Mouse (Mus musculus): ENCODE data around the gene Zfp524. TPM values are rescaled to one million over a fixed set of nuclear protein-coding genes. Genes with fewer than 3 reads are reported as not detected.

Zfp524 gene
- polyA plus RNA-seq, 1 experiment from 2014 or later, result 15.0 TPM

Other genes starting within 250 kb of the Zfp524 start
- gene Fam71e2, start 243.1 kb upstream of the Zfp524 start, polyA plus RNA-seq (2015; fragmentation: Nextera tagmentation; extraction: Ambion mirVana), result not detected in 2 replicates
- 0.49 and 0.63 TPM in 2 replicates for gene Il11, start 231.6 kb upstream of the Zfp524 start, polyA plus RNA-seq (2015; fragmentation: Nextera tagmentation; extraction: Ambion mirVana)
- gene Tmem190, start 231.5 kb upstream of the Zfp524 start, polyA plus RNA-seq (2015; fragmentation: Nextera tagmentation; extraction: Ambion mirVana), result 0.38 and 0.68 TPM in 2 replicates
- gene Tmem238, start 224.8 kb upstream of the Zfp524 start, polyA plus RNA-seq (2015; fragmentation: Nextera tagmentation; extraction: Ambion mirVana), result 14.1 and 15.7 TPM in 2 replicates
- 298 and 362 TPM in 2 replicates for gene Rpl28, start 221.5 kb upstream of the Zfp524 start, polyA plus RNA-seq (2015; fragmentation: Nextera tagmentation; extraction: Ambion mirVana)
- 270 and 282 TPM in 2 replicates for gene Ube2s, start 201.8 kb upstream of the Zfp524 start, polyA plus RNA-seq (2015; fragmentation: Nextera tagmentation; extraction: Ambion mirVana)
- 0.32 and 0.46 TPM in 2 replicates for gene Shisa7, start 169.7 kb upstream of the Zfp524 start, polyA plus RNA-seq (2015; fragmentation: Nextera tagmentation; extraction: Ambion mirVana)
- gene Isoc2b, start 144.2 kb upstream of the Zfp524 start, polyA plus RNA-seq (2015; fragmentation: Nextera tagmentation; extraction: Ambion mirVana), result 12.7 and 12.9 TPM in 2 replicates
- 0.86 and 1.0 TPM in 2 replicates for gene Isoc2a, start 137.3 kb upstream of the Zfp524 start, polyA plus RNA-seq (2015; fragmentation: Nextera tagmentation; extraction: Ambion mirVana)
- 0.17 TPM in 1 of 2 replicates, not detected in the other for gene Gm36210, start 107.9 kb upstream of the Zfp524 start, polyA plus RNA-seq (2015; fragmentation: Nextera tagmentation; extraction: Ambion mirVana)
- 3.4 TPM in 2 replicates for gene Zfp628, start 99.2 kb upstream of the Zfp524 start, polyA plus RNA-seq (2015; fragmentation: Nextera tagmentation; extraction: Ambion mirVana)
- gene Nat14, start 92.4 kb upstream of the Zfp524 start, polyA plus RNA-seq (2015; fragmentation: Nextera tagmentation; extraction: Ambion mirVana), result 2.5 and 3.7 TPM in 2 replicates
- 15.6 and 21.9 TPM in 2 replicates for gene Ssc5d, start 88.6 kb upstream of the Zfp524 start, polyA plus RNA-seq (2015; fragmentation: Nextera tagmentation; extraction: Ambion mirVana)
- 0.73 and 0.74 TPM in 2 replicates for gene Sbk2, start 50.0 kb upstream of the Zfp524 start, polyA plus RNA-seq (2015; fragmentation: Nextera tagmentation; extraction: Ambion mirVana)
- gene Sbk3, start 43.2 kb upstream of the Zfp524 start, polyA plus RNA-seq (2015; fragmentation: Nextera tagmentation; extraction: Ambion mirVana), result not detected in 2 replicates
- 25.4 and 29.1 TPM in 2 replicates for gene Zfp579, start 18.3 kb upstream of the Zfp524 start, polyA plus RNA-seq (2015; fragmentation: Nextera tagmentation; extraction: Ambion mirVana)
- gene Fiz1, start 282 bp downstream of the Zfp524 start, polyA plus RNA-seq (2015; fragmentation: Nextera tagmentation; extraction: Ambion mirVana), result 37.7 and 38.6 TPM in 2 replicates
- 1.7 TPM in 1 of 2 replicates, not detected in the other for gene Gm44973, start 1.1 kb downstream of the Zfp524 start, polyA plus RNA-seq (2015; fragmentation: Nextera tagmentation; extraction: Ambion mirVana)
- 4.9 and 6.3 TPM in 2 replicates for gene Zfp865, start 6.0 kb downstream of the Zfp524 start, polyA plus RNA-seq (2015; fragmentation: Nextera tagmentation; extraction: Ambion mirVana)
- 31.0 and 37.3 TPM in 2 replicates for gene Ccdc106, start 6.1 kb downstream of the Zfp524 start, polyA plus RNA-seq (2015; fragmentation: Nextera tagmentation; extraction: Ambion mirVana)
- gene 4632433K11Rik, start 19.7 kb downstream of the Zfp524 start, polyA plus RNA-seq (2015; fragmentation: Nextera tagmentation; extraction: Ambion mirVana), result not detected in 2 replicates
- 5.9 and 7.1 TPM in 2 replicates for gene Zfp784, start 24.0 kb downstream of the Zfp524 start, polyA plus RNA-seq (2015; fragmentation: Nextera tagmentation; extraction: Ambion mirVana)
- gene Zfp580, start 37.1 kb downstream of the Zfp524 start, polyA plus RNA-seq (2015; fragmentation: Nextera tagmentation; extraction: Ambion mirVana), result 32.0 and 33.8 TPM in 2 replicates
- 103 and 117 TPM in 2 replicates for gene U2af2, start 47.7 kb downstream of the Zfp524 start, polyA plus RNA-seq (2015; fragmentation: Nextera tagmentation; extraction: Ambion mirVana)
- gene Epn1, start 65.8 kb downstream of the Zfp524 start, polyA plus RNA-seq (2015; fragmentation: Nextera tagmentation; extraction: Ambion mirVana), result 59.8 and 63.0 TPM in 2 replicates
- gene Rfpl4, start 102.5 kb downstream of the Zfp524 start, polyA plus RNA-seq (2015; fragmentation: Nextera tagmentation; extraction: Ambion mirVana), result not detected in 2 replicates
- gene Rasl2-9, start 111.5 kb downstream of the Zfp524 start, polyA plus RNA-seq (2015; fragmentation: Nextera tagmentation; extraction: Ambion mirVana), result 0.59 and 0.63 TPM in 2 replicates
- not detected in 2 replicates for gene Vmn1r55, start 135.3 kb downstream of the Zfp524 start, polyA plus RNA-seq (2015; fragmentation: Nextera tagmentation; extraction: Ambion mirVana)
- gene Vmn1r56, start 182.3 kb downstream of the Zfp524 start, polyA plus RNA-seq (2015; fragmentation: Nextera tagmentation; extraction: Ambion mirVana), result not detected in 2 replicates
- not detected in 2 replicates for gene Vmn1r57, start 204.1 kb downstream of the Zfp524 start, polyA plus RNA-seq (2015; fragmentation: Nextera tagmentation; extraction: Ambion mirVana)

Data from limb, embryonic 15.5 days (tissue).